Mouse (Mus musculus): ENCODE measurements around the gene Ell3. TPM values are rescaled to one million over a fixed set of nuclear protein-coding genes. Genes with fewer than 3 reads are reported as not detected.
"Not testable (repeated sequence)": the region's sequence is repeated elsewhere in the genome, so short reads cannot be mapped to it uniquely, and the experiment has no call there.

Ell3 gene
- 1.2 and 2.1 TPM in 2 replicates for polyA plus RNA-seq (2014; fragmentation: Nextera tagmentation; extraction: Ambion mirVana)

GRCm38 (mm10) chr2:121444178-121444577, at the start of gene Ell3:
Ell3 (minus strand) TSS chr2:121444278.
- Histone ChIP-seq H3K4me2 (ENCODE audit: low read depth, low read length) (no peak within 1 kb of the TSS), H3K27me3 (ENCODE audit: control insufficient read depth, insufficient read depth, low read length) (peaks cover 13% of the 10 kb centered on the region), H3K4me3 (ENCODE audit: low read depth, low read length) (no peak within 1 kb of the TSS), H3K9me3 (ENCODE audit: control insufficient read depth, low read length) (no peaks in the 10 kb centered on the region), H3K27ac (ENCODE audit: low read depth, low read length) (no peak within 1 kb of the TSS), H3K9ac (replicated peaks; ENCODE audit: low read depth, low read length) (no peak within 1 kb of the TSS), H3K4me1 (ENCODE audit: control insufficient read depth, insufficient read depth, low read length) (peaks cover 9% of the 10 kb centered on the region; the same call in 1 of the 2 replicates), H3K36me3 (ENCODE audit: control insufficient read depth, insufficient read depth, low read length) (peaks cover under 1% of the 10 kb centered on the region; the same call in 1 of the 2 replicates)
- WGBS = 95% methylated on average over 1 of the region's 1 CpGs
- ATAC-seq (ENCODE audit: low read depth) = no peak

GRCm38 (mm10) chr2:121484403-121484802, 40.3 kb upstream of the Ell3 start:
- H3K9ac ChIP-seq (replicated peaks; ENCODE audit: low read depth, low read length); H3K4me3 ChIP-seq (ENCODE audit: low read depth, low read length); ATAC-seq (ENCODE audit: low read depth); H3K27me3 ChIP-seq (ENCODE audit: control insufficient read depth, insufficient read depth, low read length); H3K9me3 ChIP-seq (ENCODE audit: control insufficient read depth, low read length); H3K4me2 ChIP-seq (ENCODE audit: low read depth, low read length); H3K36me3 ChIP-seq (ENCODE audit: control insufficient read depth, insufficient read depth, low read length); H3K27ac ChIP-seq (ENCODE audit: low read depth, low read length); H3K4me1 ChIP-seq (ENCODE audit: control insufficient read depth, insufficient read depth, low read length): not testable (repeated sequence)
- WGBS = 67% methylated on average over 1 of the region's 2 CpGs

GRCm38 (mm10) chr2:121483576-121483975, 39.5 kb upstream of the Ell3 start:
- no peaks in the 10 kb centered on the region for H3K36me3 ChIP-seq (ENCODE audit: control insufficient read depth, insufficient read depth, low read length)
- 13% methylated on average over 8 of the region's 8 CpGs for WGBS
- no peaks in the 10 kb centered on the region for H3K27me3 ChIP-seq (ENCODE audit: control insufficient read depth, insufficient read depth, low read length)
- no peaks in the 10 kb centered on the region for H3K9me3 ChIP-seq (ENCODE audit: control insufficient read depth, low read length)
- H3K4me2 ChIP-seq (ENCODE audit: low read depth, low read length) = no peak overlapping the region; the same call in 1 of the 2 replicates
- H3K9ac ChIP-seq (replicated peaks; ENCODE audit: low read depth, low read length) = no peak overlapping the region
- peak; percentile 54; the same call in 1 of the 2 replicates for ATAC-seq (ENCODE audit: low read depth)
- no peak overlapping the region for H3K4me3 ChIP-seq (ENCODE audit: low read depth, low read length)
- H3K4me1 ChIP-seq (ENCODE audit: control insufficient read depth, insufficient read depth, low read length) = 0 out of 2 replicates have a peak, but pooled peaks cover 3% of the 10 kb centered on the region
- no peak overlapping the region for H3K27ac ChIP-seq (ENCODE audit: low read depth, low read length)

GRCm38 (mm10) chr2:121480916-121481315, 36.8 kb upstream of the Ell3 start:
- not testable (repeated sequence) for H3K4me1 ChIP-seq (ENCODE audit: control insufficient read depth, insufficient read depth, low read length); H3K27me3 ChIP-seq (ENCODE audit: control insufficient read depth, insufficient read depth, low read length); H3K36me3 ChIP-seq (ENCODE audit: control insufficient read depth, insufficient read depth, low read length); H3K9me3 ChIP-seq (ENCODE audit: control insufficient read depth, low read length); H3K4me3 ChIP-seq (ENCODE audit: low read depth, low read length); ATAC-seq (ENCODE audit: low read depth); H3K9ac ChIP-seq (replicated peaks; ENCODE audit: low read depth, low read length); H3K27ac ChIP-seq (ENCODE audit: low read depth, low read length); H3K4me2 ChIP-seq (ENCODE audit: low read depth, low read length)
- WGBS = 85% methylated on average over 13 of the region's 13 CpGs

- H3K9me3 ChIP-seq (ENCODE audit: control insufficient read depth, low read length) = no peaks in the 10 kb centered on the region
- H3K4me2 ChIP-seq (ENCODE audit: low read depth, low read length) = no peak overlapping the region
- 0 out of 2 replicates have a peak, but pooled peaks cover 3% of the 10 kb centered on the region for H3K4me1 ChIP-seq (ENCODE audit: control insufficient read depth, insufficient read depth, low read length)
- H3K27me3 ChIP-seq (ENCODE audit: control insufficient read depth, insufficient read depth, low read length) = no peaks in the 10 kb centered on the region
- no peak overlapping the region for H3K27ac ChIP-seq (ENCODE audit: low read depth, low read length)
- no peaks in the 10 kb centered on the region for H3K36me3 ChIP-seq (ENCODE audit: control insufficient read depth, insufficient read depth, low read length)
- no peak overlapping the region for H3K9ac ChIP-seq (replicated peaks; ENCODE audit: low read depth, low read length)
- WGBS = 62% methylated on average over 3 of the region's 3 CpGs
- no peak overlapping the region for H3K4me3 ChIP-seq (ENCODE audit: low read depth, low read length)
- ATAC-seq (ENCODE audit: low read depth) = no peak
These were observed 36.4 kb upstream of the Ell3 start for GRCm38 (mm10) chr2:121480498-121480897.

- Histone ChIP-seq H3K36me3 (ENCODE audit: control insufficient read depth, insufficient read depth, low read length) (no peaks in the 10 kb centered on the region), H3K27ac (ENCODE audit: low read depth, low read length) (no peak overlapping the region), H3K27me3 (ENCODE audit: control insufficient read depth, insufficient read depth, low read length) (no peaks in the 10 kb centered on the region), H3K9ac (replicated peaks; ENCODE audit: low read depth, low read length) (no peak overlapping the region), H3K4me3 (ENCODE audit: low read depth, low read length) (no peak overlapping the region), H3K9me3 (ENCODE audit: control insufficient read depth, low read length) (no peaks in the 10 kb centered on the region), H3K4me1 (ENCODE audit: control insufficient read depth, insufficient read depth, low read length) (peaks cover 3% of the 10 kb centered on the region; the same call in 1 of the 2 replicates), H3K4me2 (ENCODE audit: low read depth, low read length) (no peak overlapping the region)
- WGBS = 70% methylated on average over 3 of the region's 3 CpGs
- no peak for ATAC-seq (ENCODE audit: low read depth)
These were observed 33.6 kb upstream of the Ell3 start for GRCm38 (mm10) chr2:121477491-121478266.

GRCm38 (mm10) chr2:121475306-121475705, 31.2 kb upstream of the Ell3 start:
- not testable (repeated sequence) for H3K9ac ChIP-seq (replicated peaks; ENCODE audit: low read depth, low read length); H3K9me3 ChIP-seq (ENCODE audit: control insufficient read depth, low read length); H3K4me1 ChIP-seq (ENCODE audit: control insufficient read depth, insufficient read depth, low read length); H3K4me3 ChIP-seq (ENCODE audit: low read depth, low read length); H3K36me3 ChIP-seq (ENCODE audit: control insufficient read depth, insufficient read depth, low read length); H3K27me3 ChIP-seq (ENCODE audit: control insufficient read depth, insufficient read depth, low read length); ATAC-seq (ENCODE audit: low read depth); H3K27ac ChIP-seq (ENCODE audit: low read depth, low read length); H3K4me2 ChIP-seq (ENCODE audit: low read depth, low read length)
- WGBS = 97% methylated on average over 2 of the region's 2 CpGs

GRCm38 (mm10) chr2:121474180-121474535, 30.1 kb upstream of the Ell3 start:
- peaks cover 3% of the 10 kb centered on the region; the same call in 1 of the 2 replicates for H3K4me1 ChIP-seq (ENCODE audit: control insufficient read depth, insufficient read depth, low read length)
- WGBS = 32% methylated on average over 8 of the region's 8 CpGs
- H3K9me3 ChIP-seq (ENCODE audit: control insufficient read depth, low read length) = no peaks in the 10 kb centered on the region
- H3K9ac ChIP-seq (replicated peaks; ENCODE audit: low read depth, low read length) = peak overlapping the region; percentile 22; the same call in 1 of the 2 replicates
- peak overlapping the region; percentile 52 for H3K4me3 ChIP-seq (ENCODE audit: low read depth, low read length)
- no peak overlapping the region for H3K27ac ChIP-seq (ENCODE audit: low read depth, low read length)
- H3K27me3 ChIP-seq (ENCODE audit: control insufficient read depth, insufficient read depth, low read length) = no peaks in the 10 kb centered on the region
- ATAC-seq (ENCODE audit: low read depth) = peak; percentile 37
- H3K36me3 ChIP-seq (ENCODE audit: control insufficient read depth, insufficient read depth, low read length) = no peaks in the 10 kb centered on the region
- H3K4me2 ChIP-seq (ENCODE audit: low read depth, low read length) = peak overlapping the region; percentile 36

- H3K27ac ChIP-seq (ENCODE audit: low read depth, low read length); H3K36me3 ChIP-seq (ENCODE audit: control insufficient read depth, insufficient read depth, low read length); H3K27me3 ChIP-seq (ENCODE audit: control insufficient read depth, insufficient read depth, low read length); H3K4me1 ChIP-seq (ENCODE audit: control insufficient read depth, insufficient read depth, low read length); H3K9me3 ChIP-seq (ENCODE audit: control insufficient read depth, low read length): not testable (repeated sequence)
- peak within 1 kb of the TSS; percentile 52 for H3K4me3 ChIP-seq (ENCODE audit: low read depth, low read length)
- peak; percentile 96 for ATAC-seq (ENCODE audit: low read depth)
- H3K9ac ChIP-seq (replicated peaks; ENCODE audit: low read depth, low read length) = peak within 1 kb of the TSS; percentile 46
- H3K4me2 ChIP-seq (ENCODE audit: low read depth, low read length) = peak within 1 kb of the TSS; percentile 60
- WGBS = 5% methylated on average over 37 of the region's 41 CpGs
These were observed 29.5 kb upstream of the Ell3 start, which contains the start of gene Mfap1b for GRCm38 (mm10) chr2:121473301-121474179. Mfap1b (minus strand) TSS chr2:121474067.

Data from neural tube, embryonic 14.5 days (tissue).